ENCODE assay signal across 8 mouse cellular contexts in the genomic region with DNA sequence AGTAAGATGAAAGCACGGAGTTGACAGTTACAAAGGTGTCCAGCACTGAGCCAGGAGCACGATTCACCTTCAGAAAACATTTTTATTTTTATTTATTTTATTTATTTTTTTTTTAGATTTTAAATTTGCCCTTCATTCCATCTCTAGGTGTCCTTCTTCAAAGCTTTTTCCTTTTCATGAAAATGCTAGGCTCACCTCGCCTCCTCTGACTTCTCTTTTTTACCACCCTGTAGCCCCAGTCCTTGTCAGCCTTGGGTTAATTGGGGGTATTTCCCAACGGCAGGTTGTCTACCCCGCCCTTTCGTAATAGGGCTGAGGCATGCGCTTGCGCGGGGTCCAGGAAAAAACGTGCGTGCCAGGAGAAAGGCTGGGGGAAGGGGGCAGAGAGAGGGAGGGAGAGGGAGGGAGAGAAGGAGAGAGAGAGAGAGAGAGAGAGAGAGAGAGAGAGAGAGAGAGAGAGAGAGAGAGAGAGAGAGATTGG. TPM values are rescaled to one million over a fixed set of nuclear protein-coding genes. Genes with fewer than 3 reads are reported as not detected.
DNase-seq lines count a peak whose midpoint lies in the region; ATAC-seq and TF ChIP-seq lines count a peak whose summit lies in the region.
"Had no signal": no experiment of that assay in that cellular context is flagged by ENCODE, and none has a peak within 500 bp of the region (broad histone marks: within the 10 kb centered on the region; RNA-seq: fewer than 3 reads in every experiment).

No protein-coding gene starts in this region.

- H3K27ac ChIP-seq in lung, embryonic 16.5 days (ENCODE audit: low read length), result no peak overlapping the region
- peak overlapping the region; percentile 82 for H3K27ac ChIP-seq in cortical plate, adult 2 months (ENCODE audit: insufficient read depth, low read length)
- peak overlapping the region; percentile 58; the same call in 1 of the 2 replicates for H3K27ac ChIP-seq in hindbrain, embryonic 13.5 days
- no peak overlapping the region for H3K27ac ChIP-seq in midbrain, embryonic 14.5 days (replicated peaks; ENCODE audit: low read depth, low read length)

- no peak for TF ChIP-seq POLR2A in lung, adult 2 months (IDR thresholded peaks at IDR 0.05; ENCODE audit: borderline replicate concordance, extremely low read depth, low read depth, low read length)
- TF ChIP-seq POLR2A in cortical plate, adult 2 months (IDR thresholded peaks at IDR 0.05; ENCODE audit: extremely low read depth, insufficient read depth, low read length), result no peak

- peak overlapping the region; percentile 26 for H3K4me3 ChIP-seq in lung, embryonic 16.5 days (ENCODE audit: low read length)
- H3K4me3 ChIP-seq in lung, adult 2 months (replicated peaks; ENCODE audit: extremely low read depth, low read depth, low read length), result no peak overlapping the region
- peak overlapping the region; percentile 77 for H3K4me3 ChIP-seq in cortical plate, adult 2 months (ENCODE audit: insufficient read depth, low read length)
- peak overlapping the region; percentile 43 for H3K4me3 ChIP-seq in hindbrain, embryonic 13.5 days
- H3K4me3 ChIP-seq in midbrain, embryonic 14.5 days (replicated peaks; ENCODE audit: low read depth, low read length), result peak overlapping the region; percentile 36

- no peak overlapping the region for H3K9ac ChIP-seq in lung, embryonic 16.5 days (ENCODE audit: low read length)
- H3K9ac ChIP-seq in hindbrain, embryonic 13.5 days, result peak overlapping the region; percentile 67; the same call in 1 of the 2 replicates
- H3K9ac ChIP-seq in midbrain, embryonic 14.5 days (replicated peaks; ENCODE audit: low read length), result peak overlapping the region; percentile 49

- H3K9me3 ChIP-seq in lung, embryonic 16.5 days (ENCODE audit: control insufficient read depth, low read length), result no peaks in the 10 kb centered on the region
- H3K9me3 ChIP-seq in hindbrain, embryonic 13.5 days, result no peaks in the 10 kb centered on the region
- no peaks in the 10 kb centered on the region for H3K9me3 ChIP-seq in midbrain, embryonic 14.5 days (ENCODE audit: control insufficient read depth, low read length)

- H3K4me2 ChIP-seq in lung, embryonic 16.5 days (ENCODE audit: low read depth, low read length), result peak overlapping the region; percentile 54
- peak overlapping the region; percentile 59 for H3K4me2 ChIP-seq in hindbrain, embryonic 13.5 days
- peak overlapping the region; percentile 56 for H3K4me2 ChIP-seq in midbrain, embryonic 14.5 days (ENCODE audit: low read length)

- DNase-seq in lung, adult 2 months, result no peak
- DNase-seq in midbrain, embryonic 14.5 days, result peak; percentile 72
- no peak for DNase-seq in urinary bladder, postnatal 25 days (ENCODE audit: low spot score)

- 10% methylated on average over 11 of the region's 11 CpGs for WGBS in lung, embryonic 16.5 days
- 11% methylated on average over 11 of the region's 11 CpGs for WGBS in lung, adult 2 months
- WGBS in hindbrain, embryonic 13.5 days, result 9% methylated on average over 11 of the region's 11 CpGs
- 9% methylated on average over 11 of the region's 11 CpGs for WGBS in midbrain, embryonic 14.5 days

- TF ChIP-seq CTCF in lung, adult 2 months (IDR thresholded peaks at IDR 0.05; ENCODE audit: insufficient read depth, low read length), result no peak
- TF ChIP-seq CTCF in cortical plate, adult 2 months (IDR thresholded peaks at IDR 0.05; ENCODE audit: extremely low read depth, insufficient read depth, low read length), result no peak

- H3K27me3 ChIP-seq in lung, embryonic 16.5 days (ENCODE audit: control insufficient read depth, insufficient read depth, low read depth, low read length), result peaks cover 30% of the 10 kb centered on the region
- peaks cover 59% of the 10 kb centered on the region for H3K27me3 ChIP-seq in hindbrain, embryonic 13.5 days
- H3K27me3 ChIP-seq in midbrain, embryonic 14.5 days (ENCODE audit: control insufficient read depth, insufficient read depth, low read length), result peaks cover 41% of the 10 kb centered on the region

- H3K4me1 ChIP-seq in lung, embryonic 16.5 days (replicated peaks; ENCODE audit: control insufficient read depth, insufficient read depth, low read length), result peaks cover 37% of the 10 kb centered on the region
- peaks cover 18% of the 10 kb centered on the region for H3K4me1 ChIP-seq in lung, adult 2 months (ENCODE audit: control insufficient read depth, insufficient read depth, low read length)
- H3K4me1 ChIP-seq in cortical plate, adult 2 months (ENCODE audit: control insufficient read depth, insufficient read depth, low read length), result peaks cover 5% of the 10 kb centered on the region
- H3K4me1 ChIP-seq in hindbrain, embryonic 13.5 days (replicated peaks), result peaks cover 69% of the 10 kb centered on the region
- H3K4me1 ChIP-seq in midbrain, embryonic 14.5 days (ENCODE audit: control insufficient read depth, insufficient read depth, low read length), result peaks cover 48% of the 10 kb centered on the region

- no peak for ATAC-seq in lung, embryonic 16.5 days (ENCODE audit: low read depth)
- ATAC-seq in hindbrain, embryonic 13.5 days (ENCODE audit: low FRiP score), result no peak
- ATAC-seq in midbrain, embryonic 14.5 days (ENCODE audit: low FRiP score, low TSS enrichment), result no peak
- no peak for ATAC-seq in erythroblast, adult 5-6 weeks (replicated peaks; ENCODE audit: low FRiP score, poor library complexity, severe bottlenecking)

- H3K36me3 ChIP-seq in lung, embryonic 16.5 days (ENCODE audit: control insufficient read depth, insufficient read depth, low read length), result no peaks in the 10 kb centered on the region
- H3K36me3 ChIP-seq in hindbrain, embryonic 13.5 days, result no peaks in the 10 kb centered on the region
- H3K36me3 ChIP-seq in midbrain, embryonic 14.5 days (ENCODE audit: control insufficient read depth, insufficient read depth, low read length), result no peaks in the 10 kb centered on the region

RNA-seq across cellular contexts. Expression of a gene that starts 0.4 kb away (rescaled TPM):
- 0.23 and 0.35 TPM in 2 replicates for polyA plus RNA-seq in lung, embryonic 16.5 days (2015; fragmentation: Nextera tagmentation; extraction: Ambion mirVana)
- 0.45 and 0.62 TPM in 2 replicates for polyA plus RNA-seq in lung, adult 2 months (2012; rRNA removed)
- 0.23 and 0.36 TPM in 2 replicates for polyA plus RNA-seq in cortical plate, adult 2 months (2012; rRNA removed)
- polyA plus RNA-seq in hindbrain, embryonic 13.5 days (2015; fragmentation: Nextera tagmentation; extraction: Ambion mirVana), result 0.13 and 0.18 TPM in 2 replicates
- polyA plus RNA-seq in midbrain, embryonic 14.5 days (2014; fragmentation: Nextera tagmentation; extraction: Ambion mirVana), result 0.16 TPM in 1 of 2 replicates, not detected in the other
- total RNA-seq in erythroblast, adult 5-6 weeks (2015; ENCODE audit: low replicate concordance), result 0.63 TPM in 1 of 2 replicates, not detected in the other
- total RNA-seq in erythroblast, adult 5-6 weeks (2017; ENCODE audit: low replicate concordance), result not detected in 2 replicates
- total RNA-seq: common myeloid progenitor, adult 5-6 weeks had no signal

RNA-seq across cellular contexts. Expression of a gene that starts 4.5 kb away (rescaled TPM):
- 17.0 and 17.1 TPM in 2 replicates for polyA plus RNA-seq in lung, embryonic 16.5 days (2015; fragmentation: Nextera tagmentation; extraction: Ambion mirVana)
- 41.2 and 47.4 TPM in 2 replicates for polyA plus RNA-seq in lung, adult 2 months (2012; rRNA removed)
- polyA plus RNA-seq in cortical plate, adult 2 months (2012; rRNA removed), result 15.1 and 15.8 TPM in 2 replicates
- polyA plus RNA-seq in hindbrain, embryonic 13.5 days (2015; fragmentation: Nextera tagmentation; extraction: Ambion mirVana), result 8.7 and 10.2 TPM in 2 replicates
- 8.2 and 8.4 TPM in 2 replicates for polyA plus RNA-seq in midbrain, embryonic 14.5 days (2014; fragmentation: Nextera tagmentation; extraction: Ambion mirVana)
- not detected in 2 replicates for total RNA-seq in erythroblast, adult 5-6 weeks (2015; ENCODE audit: low replicate concordance)
- 1.1 TPM in 1 of 2 replicates, not detected in the other for total RNA-seq in erythroblast, adult 5-6 weeks (2017; ENCODE audit: low replicate concordance)

RNA-seq across cellular contexts. Expression of a gene that starts 5.4 kb away (rescaled TPM):
- polyA plus RNA-seq in lung, embryonic 16.5 days (2015; fragmentation: Nextera tagmentation; extraction: Ambion mirVana), result 1.1 and 1.2 TPM in 2 replicates
- 2.6 and 2.7 TPM in 2 replicates for polyA plus RNA-seq in lung, adult 2 months (2012; rRNA removed)
- 89.5 and 92.4 TPM in 2 replicates for polyA plus RNA-seq in cortical plate, adult 2 months (2012; rRNA removed)
- 2.6 and 2.8 TPM in 2 replicates for polyA plus RNA-seq in hindbrain, embryonic 13.5 days (2015; fragmentation: Nextera tagmentation; extraction: Ambion mirVana)
- 2.3 and 2.8 TPM in 2 replicates for polyA plus RNA-seq in midbrain, embryonic 14.5 days (2014; fragmentation: Nextera tagmentation; extraction: Ambion mirVana)
- total RNA-seq in erythroblast, adult 5-6 weeks (2015; ENCODE audit: low replicate concordance), result 0.58 and 0.63 TPM in 2 replicates
- total RNA-seq in erythroblast, adult 5-6 weeks (2017; ENCODE audit: low replicate concordance), result 0.17 TPM in 1 of 2 replicates, not detected in the other

RNA-seq across cellular contexts. Expression of a gene that starts 20.0 kb away (rescaled TPM):
- polyA plus RNA-seq in lung, embryonic 16.5 days (2015; fragmentation: Nextera tagmentation; extraction: Ambion mirVana), result 3.1 TPM in 2 replicates
- polyA plus RNA-seq in lung, adult 2 months (2012; rRNA removed), result 2.4 and 3.2 TPM in 2 replicates
- polyA plus RNA-seq in cortical plate, adult 2 months (2012; rRNA removed), result 57.9 and 61.0 TPM in 2 replicates
- polyA plus RNA-seq in hindbrain, embryonic 13.5 days (2015; fragmentation: Nextera tagmentation; extraction: Ambion mirVana), result 34.6 and 38.2 TPM in 2 replicates
- polyA plus RNA-seq in midbrain, embryonic 14.5 days (2014; fragmentation: Nextera tagmentation; extraction: Ambion mirVana), result 42.2 and 56.0 TPM in 2 replicates
- not detected in 2 replicates for total RNA-seq in erythroblast, adult 5-6 weeks (2015; ENCODE audit: low replicate concordance)
- not detected in 2 replicates for total RNA-seq in erythroblast, adult 5-6 weeks (2017; ENCODE audit: low replicate concordance)
- total RNA-seq: common myeloid progenitor, adult 5-6 weeks had no signal

RNA-seq across cellular contexts. Expression of a gene that starts 50.6 kb away (rescaled TPM):
- polyA plus RNA-seq in lung, embryonic 16.5 days (2015; fragmentation: Nextera tagmentation; extraction: Ambion mirVana), result 19.4 and 20.8 TPM in 2 replicates
- polyA plus RNA-seq in lung, adult 2 months (2012; rRNA removed), result 38.9 and 50.1 TPM in 2 replicates
- 51.9 and 53.2 TPM in 2 replicates for polyA plus RNA-seq in cortical plate, adult 2 months (2012; rRNA removed)
- 20.4 and 20.7 TPM in 2 replicates for polyA plus RNA-seq in hindbrain, embryonic 13.5 days (2015; fragmentation: Nextera tagmentation; extraction: Ambion mirVana)
- polyA plus RNA-seq in midbrain, embryonic 14.5 days (2014; fragmentation: Nextera tagmentation; extraction: Ambion mirVana), result 25.1 and 25.6 TPM in 2 replicates
- 161 and 177 TPM in 2 replicates for total RNA-seq in erythroblast, adult 5-6 weeks (2015; ENCODE audit: low replicate concordance)
- 208 and 251 TPM in 2 replicates for total RNA-seq in erythroblast, adult 5-6 weeks (2017; ENCODE audit: low replicate concordance)

Comparison
In these comparisons a context has a peak if more than half of its experiments do, and no peak if none do; other contexts are left out.
1. H3K27ac ChIP-seq: peak in cortical plate, adult 2 months (single experiment) and hindbrain, embryonic 13.5 days (single experiment); none in lung, embryonic 16.5 days (single experiment) and midbrain, embryonic 14.5 days (single experiment).
2. RNA of a gene that starts 5.4 kb away (polyA plus RNA-seq): 89.5 to 92.4 TPM in cortical plate, adult 2 months; 2.6 to 2.8 TPM in hindbrain, embryonic 13.5 days, 2.6 to 2.7 TPM in lung, adult 2 months, 2.3 to 2.8 TPM in midbrain, embryonic 14.5 days and 1.1 to 1.2 TPM in lung, embryonic 16.5 days; every median in the first group is over 10 times any median in the second.
3. Peak in every context shown above with its lines, with median percentiles within 50 percentile points of each other: H3K4me2 ChIP-seq.